Mouse (Mus musculus) brain, embryonic 14.5 days (tissue): ENCODE data around the gene Msmo1.

ENCODE experiments used
- CTCF ChIP-seq: fragments of 200-500 bp; IDR thresholded peaks from 2 replicates; pipeline ENCODE4 v1.5.1; 2012; ENCODE audit warnings: inconsistent platforms, mild to moderate bottlenecking, moderate library complexity, borderline replicate concordance; ENCODE audit not compliant: insufficient read depth, insufficient read length; ENCODE audit errors: extremely low read depth
- POLR2A ChIP-seq: fragments of 200-500 bp; IDR thresholded peaks from 2 replicates; pipeline ENCODE4 v1.6.1; 2012; ENCODE audit warnings: mild to moderate bottlenecking, inconsistent platforms, borderline replicate concordance; ENCODE audit not compliant: poor library complexity, insufficient read depth, insufficient read length, severe bottlenecking; ENCODE audit errors: extremely low read depth

DNA sequence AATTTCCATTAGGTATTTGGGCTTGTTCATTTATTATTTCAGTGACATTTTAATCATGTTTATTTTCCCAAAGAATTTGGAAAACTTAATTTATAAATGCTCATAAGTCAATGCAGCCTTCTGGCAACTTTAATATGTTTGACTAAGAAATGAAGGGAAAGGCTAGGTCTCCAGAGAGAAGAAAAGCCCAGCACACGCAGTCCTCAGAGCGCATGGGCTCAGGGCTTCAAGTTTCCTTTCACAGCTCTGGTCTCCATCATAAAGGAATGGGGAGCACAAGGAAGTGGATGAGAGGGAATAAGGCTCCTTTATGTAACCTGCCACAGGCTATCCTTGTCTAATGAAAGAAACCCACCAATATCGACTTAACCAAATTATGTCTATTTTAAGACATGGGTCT, 51.1 kb downstream of the Msmo1 start:
- no peak for TF ChIP-seq POLR2A
- no peak for TF ChIP-seq CTCF
